Mouse (Mus musculus): ENCODE results near the gene Gucy2c.

Gucy2c gene

DNA sequence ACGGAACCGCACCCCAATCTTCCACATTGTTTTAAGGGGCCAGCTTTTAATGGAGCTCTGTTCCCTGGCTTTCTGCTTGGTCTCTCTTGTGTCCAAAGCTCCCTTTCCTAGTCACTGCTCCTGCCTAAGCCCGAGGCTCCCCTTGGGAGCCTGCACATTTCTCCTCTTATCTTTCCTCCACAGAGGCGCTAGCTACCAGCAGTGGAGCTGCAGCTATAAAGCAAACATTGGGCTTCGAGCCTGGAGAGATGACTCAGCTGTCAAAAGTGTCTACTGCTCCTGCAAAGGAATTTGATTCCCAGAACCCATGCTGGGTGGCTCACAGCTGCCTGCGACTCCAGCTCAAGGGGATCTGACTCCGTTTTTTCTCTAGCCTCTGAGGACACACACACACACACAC is 109.1 kb downstream of the Gucy2c start:
- intact Hi-C loops (cut with DNase I), result no loop called here

DNA sequence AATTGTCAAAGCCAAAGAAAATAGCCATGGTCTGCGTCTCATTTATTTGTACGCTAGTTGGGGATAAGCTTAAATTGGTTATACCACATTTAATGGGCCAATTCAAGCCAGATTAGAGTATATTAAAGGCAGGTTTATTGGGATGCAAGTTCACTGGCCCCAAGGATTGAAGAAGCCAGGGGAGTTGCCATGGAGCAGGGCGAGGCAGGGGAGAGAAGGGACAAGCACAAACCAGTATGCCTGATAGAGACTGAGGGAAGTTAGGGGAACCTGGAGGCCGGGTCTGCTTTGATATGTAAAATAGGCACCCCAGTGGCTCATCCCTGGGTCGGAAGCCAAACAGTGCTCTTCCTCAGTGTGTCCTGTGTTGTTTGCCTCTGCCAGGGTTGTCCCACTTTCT is 112.3 kb downstream of the Gucy2c start:
- intact Hi-C loops (cut with DNase I), result no loop called here

DNA sequence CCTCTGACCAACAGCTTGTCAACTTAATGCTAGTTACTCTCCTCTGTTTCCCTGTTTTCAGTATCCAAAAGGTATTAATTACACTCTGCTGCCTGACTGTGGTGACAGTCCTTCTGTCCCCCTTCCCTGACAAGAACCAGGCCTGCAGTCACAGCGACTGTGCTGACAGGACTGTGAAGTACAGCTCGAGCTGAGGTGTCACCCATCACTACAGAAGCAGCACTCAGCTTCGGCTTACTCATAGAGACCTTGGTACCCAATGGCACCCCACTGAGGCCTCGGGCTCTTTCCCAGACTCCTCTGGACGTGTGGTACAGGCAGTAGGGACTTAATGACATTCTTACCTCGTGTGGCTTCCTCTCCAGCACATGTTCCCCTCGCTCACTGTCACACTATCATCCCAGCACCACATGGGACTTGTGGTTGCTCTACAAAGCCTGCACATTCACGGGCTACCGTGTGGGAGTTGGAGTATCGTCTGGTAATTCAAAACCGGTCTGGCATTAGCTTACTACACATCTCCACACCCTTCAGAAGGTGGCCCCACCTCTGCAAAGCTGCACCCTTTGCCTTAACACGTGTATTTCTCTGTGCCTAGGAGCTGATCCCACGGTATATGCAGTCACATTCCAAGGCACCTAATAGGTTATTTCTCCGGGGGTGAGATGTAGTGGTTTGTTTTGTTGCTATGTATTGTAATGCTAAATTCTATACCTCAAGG is 113.1 kb downstream of the Gucy2c start:
- intact Hi-C loops (cut with DNase I), result no loop called here

DNA sequence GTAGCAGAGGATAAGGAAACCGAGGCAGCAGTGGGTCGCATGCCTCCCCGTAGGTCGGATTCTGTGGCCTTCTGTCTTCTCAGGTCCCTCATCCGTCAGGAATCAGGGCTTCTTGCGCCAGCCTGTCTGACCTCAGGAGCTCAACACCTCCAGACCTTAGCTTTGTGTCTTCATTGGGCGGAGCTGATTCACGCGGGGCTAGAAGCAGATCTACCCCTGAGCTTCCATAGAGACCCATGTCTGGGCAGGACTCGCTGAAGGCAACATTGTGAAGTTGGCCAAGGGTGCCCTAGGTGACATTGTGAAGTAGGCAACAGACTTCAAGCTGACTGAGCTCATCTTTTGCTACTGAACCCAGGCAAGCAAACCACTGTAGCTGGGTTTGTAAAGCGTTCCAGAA is 119.5 kb downstream of the Gucy2c start:
- intact Hi-C loops (cut with DNase I), result no loop called here

DNA sequence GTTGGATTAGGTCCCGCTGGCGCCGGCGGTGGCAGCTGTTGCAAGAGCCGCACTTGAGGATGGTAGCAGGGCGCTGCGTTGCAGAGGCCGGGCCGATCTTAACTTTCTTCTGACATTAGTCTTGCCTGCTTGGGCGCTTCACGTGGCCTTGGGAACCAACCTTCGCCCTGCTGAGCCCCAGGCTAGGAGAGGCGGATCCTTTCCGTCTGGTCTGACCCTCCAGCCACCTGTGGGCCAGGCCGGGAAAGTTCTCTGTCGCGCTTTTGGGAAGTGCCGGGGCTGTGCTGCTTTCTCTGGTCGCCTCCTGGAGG is 119.9 kb downstream of the Gucy2c start, which contains the start of gene Plbd1:
Gene Plbd1 (minus strand): TSS at position 223 of the 311 bp plus-strand sequence.
- intact Hi-C loops (cut with DNase I), result no loop called here

DNA sequence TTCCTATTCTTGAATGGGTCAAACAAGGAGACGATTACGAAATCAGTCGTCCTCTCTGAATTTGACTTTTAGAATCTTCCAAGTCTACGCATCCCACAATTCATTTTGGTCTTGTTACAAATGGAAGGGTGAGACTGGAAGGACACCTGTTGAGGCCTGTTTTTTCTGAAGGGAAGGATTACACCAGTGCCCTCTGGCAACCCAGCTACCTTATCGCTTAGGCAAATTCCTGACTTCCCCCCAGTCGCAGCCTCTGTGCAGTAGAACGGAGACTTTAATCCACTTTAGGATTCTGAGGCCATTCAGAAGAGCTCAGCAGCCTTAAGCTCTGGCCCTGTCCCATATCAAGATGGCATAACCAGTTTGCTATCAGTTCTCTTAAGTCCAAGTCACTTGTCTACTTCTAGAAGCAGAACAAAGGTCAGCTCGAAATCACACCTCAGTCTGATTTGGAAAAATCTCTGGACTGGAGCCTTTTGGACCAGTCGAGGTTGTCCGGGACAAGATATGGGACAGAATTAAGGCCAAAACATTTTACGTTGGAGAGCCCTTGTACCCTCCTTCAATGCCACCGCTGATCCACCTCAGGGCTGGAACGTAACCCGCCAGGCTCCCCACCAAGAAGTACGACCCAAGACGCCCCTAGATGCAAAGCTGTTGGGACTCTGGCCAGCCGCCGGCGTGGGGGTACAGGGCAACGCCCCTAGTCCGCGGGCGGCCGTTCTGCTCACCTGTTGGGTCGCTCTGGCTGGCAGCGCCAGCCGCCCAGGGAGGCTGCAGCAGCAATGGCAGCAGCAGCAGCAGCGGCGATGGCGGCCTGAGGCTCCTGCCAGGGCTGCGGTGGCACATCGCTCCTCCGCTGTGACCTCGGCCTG is 120.5 kb downstream of the Gucy2c start:
- intact Hi-C loops (cut with DNase I), result no loop called here

DNA sequence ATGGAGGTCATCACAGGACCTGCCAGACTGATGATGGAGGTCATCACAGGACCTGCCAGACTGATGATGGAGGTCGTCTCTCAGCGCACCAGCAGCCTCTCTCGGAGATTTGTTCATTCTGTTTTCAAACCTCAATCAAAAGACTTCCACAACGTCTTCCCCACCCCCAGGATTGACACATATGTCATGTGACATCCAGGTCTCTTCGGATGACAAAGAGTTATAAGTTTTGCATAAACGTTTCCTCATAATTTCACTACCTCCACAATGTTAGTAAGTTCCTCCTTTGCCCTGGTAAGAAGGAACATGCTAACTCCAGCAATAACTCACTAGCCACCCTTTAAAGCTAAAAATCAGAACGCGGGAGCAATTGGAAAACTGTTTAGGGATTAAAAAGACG is 122.3 kb downstream of the Gucy2c start:
- intact Hi-C loops (cut with DNase I), result no loop called here

DNA sequence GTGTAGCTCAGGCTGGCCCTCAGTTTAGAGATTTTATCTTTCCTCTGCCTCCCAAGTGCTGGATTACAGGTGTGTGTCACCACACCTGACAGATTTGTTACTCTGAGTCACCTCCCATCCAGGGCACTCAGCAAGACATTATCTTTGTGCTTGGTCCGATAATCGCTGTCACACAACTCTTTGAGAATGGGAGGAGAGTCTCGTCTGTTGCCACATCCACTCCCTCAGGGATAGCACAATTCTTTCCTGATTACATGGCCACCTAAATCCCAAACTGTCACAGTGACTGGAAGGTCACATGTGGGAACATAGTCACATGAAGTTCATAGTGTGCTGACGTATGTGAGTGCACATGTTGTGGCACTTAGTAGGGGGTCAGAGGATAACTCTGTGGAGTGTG is 123.3 kb downstream of the Gucy2c start:
- intact Hi-C loops (cut with DNase I), result no loop called here

DNA sequence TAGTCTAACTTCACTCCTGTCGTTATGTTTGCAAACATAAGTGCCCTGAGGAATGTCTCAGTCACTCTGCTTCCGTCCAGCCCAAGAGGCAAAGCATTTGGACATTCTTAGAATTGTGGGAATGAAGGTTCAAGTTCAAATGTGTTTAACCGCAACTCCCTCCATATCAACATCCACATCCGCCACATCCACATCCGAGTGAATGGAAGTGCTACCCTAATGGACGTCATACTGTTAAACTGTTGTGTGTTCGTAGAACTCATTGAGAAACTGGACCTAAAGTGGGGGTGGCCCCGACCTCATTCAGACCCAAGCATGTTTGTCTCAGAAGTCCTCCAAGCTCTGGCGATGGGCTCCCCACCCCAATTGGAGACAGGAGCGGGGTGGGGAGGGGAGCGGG is 125.8 kb downstream of the Gucy2c start:
- intact Hi-C loops (cut with DNase I), result no loop called here

DNA sequence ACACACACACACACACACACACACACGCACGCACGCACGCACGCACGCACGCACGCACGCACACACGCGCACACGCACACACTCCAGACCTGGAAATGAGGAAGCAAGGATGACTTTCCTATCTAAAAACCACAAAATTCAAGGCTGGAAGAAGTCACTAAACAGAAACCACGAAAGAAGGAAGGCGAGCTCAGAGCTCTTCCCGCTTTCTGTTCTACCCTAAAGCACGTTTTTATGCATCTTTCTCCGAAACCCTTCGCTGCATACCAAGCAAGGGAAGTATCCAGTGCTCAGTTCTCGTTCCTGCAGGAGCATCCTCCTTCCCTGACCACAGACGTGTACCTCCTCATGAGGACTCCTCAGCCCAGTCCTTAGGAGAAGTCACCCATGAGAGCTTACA is 127.1 kb downstream of the Gucy2c start:
- intact Hi-C loops (cut with DNase I), result no loop called here

DNA sequence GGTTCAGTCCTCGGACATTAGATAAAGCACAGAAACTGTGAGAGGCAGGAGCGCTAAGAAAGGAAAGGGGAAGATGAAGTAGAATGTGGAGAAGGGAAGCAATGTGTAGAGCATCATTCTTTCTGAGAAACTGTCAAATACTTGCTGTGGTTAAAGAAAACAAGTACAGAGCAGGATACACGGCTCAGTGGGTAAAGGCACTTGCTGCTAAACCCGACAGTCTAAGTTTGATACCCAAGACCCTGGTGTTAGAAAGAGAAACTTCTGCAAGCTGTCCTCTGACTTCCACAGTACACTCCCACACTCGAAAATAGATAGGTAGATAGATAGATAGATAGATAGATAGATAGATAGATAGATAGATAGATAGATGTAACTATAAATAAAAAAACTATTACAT is 128.2 kb downstream of the Gucy2c start:
- intact Hi-C loops (cut with DNase I), result no loop called here

DNA sequence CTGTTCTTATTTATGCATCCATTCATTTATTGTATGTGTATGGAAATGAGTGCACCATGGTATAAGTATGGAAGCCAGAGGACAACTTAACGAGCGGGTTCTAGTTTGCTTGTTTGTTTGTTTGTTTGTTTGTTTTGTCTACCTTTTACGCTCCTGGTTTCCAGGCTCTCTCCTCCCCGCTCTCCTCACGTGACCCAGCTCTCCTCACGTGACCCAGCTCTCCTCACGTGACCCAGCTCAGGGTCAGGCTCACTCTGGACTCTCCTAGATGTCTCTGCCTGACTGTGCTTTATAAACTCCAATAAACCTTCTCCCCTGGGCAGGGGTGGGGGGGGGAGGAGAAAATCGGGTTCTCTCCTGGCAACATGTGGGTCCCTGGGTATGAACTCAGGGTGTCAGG is 130.9 kb downstream of the Gucy2c start:
- intact Hi-C loops (cut with DNase I), result no loop called here

DNA sequence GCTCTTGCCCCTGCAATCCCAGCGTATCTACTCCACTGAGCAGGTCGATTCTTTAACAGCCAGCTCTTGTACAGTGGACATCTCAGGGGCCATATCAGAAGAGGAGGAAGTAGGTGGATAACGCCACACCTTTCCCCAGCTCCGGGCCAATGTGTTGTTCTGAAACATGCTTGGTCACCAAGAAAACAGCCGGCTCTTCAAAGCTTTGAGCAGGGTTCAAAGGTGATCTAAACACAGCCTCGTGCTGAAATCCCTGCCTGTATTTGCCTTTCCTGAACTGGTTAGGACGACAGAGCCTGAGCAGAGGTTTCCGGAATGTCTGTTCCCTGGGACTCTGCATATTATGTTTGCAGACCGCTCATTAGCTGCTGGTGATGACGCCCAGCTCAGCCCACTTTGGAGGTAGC is 134.1 kb downstream of the Gucy2c start:
- intact Hi-C loops (cut with DNase I), result no loop called here

Small RNA genes lying within 50 kb of the gene (microRNA-seq; reads per million reads assigned to microRNA genes)
- gene Gm44364, result 0 reads per million in 2 experiments

Data from adrenal gland (tissue).